Mouse (Mus musculus): ENCODE data around the gene Zfhx3. TPM values are rescaled to one million over a fixed set of nuclear protein-coding genes. Genes with fewer than 3 reads are reported as not detected.

The Zfhx3 gene
- polyA plus RNA-seq, 1 experiment from 2014 or later = 38.7 TPM

DNA sequence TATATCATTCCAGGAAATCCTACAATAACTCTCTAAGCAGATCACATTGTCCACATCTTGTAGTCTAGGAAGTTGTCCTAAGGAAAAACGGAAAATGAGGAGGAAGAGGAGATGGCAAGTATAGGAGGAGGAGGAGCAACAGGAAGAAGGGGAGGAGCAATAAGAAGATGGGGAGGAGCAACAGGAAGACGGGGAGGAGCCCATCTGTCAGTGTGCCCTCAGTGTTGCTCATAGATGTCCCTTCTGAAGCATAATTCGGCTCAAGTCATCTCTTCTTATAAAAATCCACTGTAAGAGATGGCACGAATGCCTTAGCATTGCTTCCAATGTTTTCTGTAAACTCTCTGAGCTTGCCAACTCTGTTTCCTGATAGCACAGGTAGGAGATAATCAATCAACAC is 640.8 kb downstream of the Zfhx3 start:
- Histone ChIP-seq H3K9ac (no peak overlapping the region), H3K27ac (no peak overlapping the region), H3K4me2 (replicated peaks) (no peak overlapping the region), H3K36me3 (no peaks in the 10 kb centered on the region), H3K4me3 (no peak overlapping the region), H3K4me1 (0 out of 2 replicates have a peak, but pooled peaks cover 3% of the 10 kb centered on the region), H3K9me3 (no peaks in the 10 kb centered on the region), H3K27me3 (replicated peaks) (no peaks in the 10 kb centered on the region)
- no peak for ATAC-seq (ENCODE audit: low FRiP score, low read depth)
- 93% methylated on average over 4 of the region's 4 CpGs for WGBS

GRCm38 (mm10) chr8:108583867-108584661 is 641.6 kb downstream of the Zfhx3 start:
- H3K9ac ChIP-seq = no peak overlapping the region
- WGBS = 81% methylated on average over 9 of the region's 9 CpGs

DNA sequence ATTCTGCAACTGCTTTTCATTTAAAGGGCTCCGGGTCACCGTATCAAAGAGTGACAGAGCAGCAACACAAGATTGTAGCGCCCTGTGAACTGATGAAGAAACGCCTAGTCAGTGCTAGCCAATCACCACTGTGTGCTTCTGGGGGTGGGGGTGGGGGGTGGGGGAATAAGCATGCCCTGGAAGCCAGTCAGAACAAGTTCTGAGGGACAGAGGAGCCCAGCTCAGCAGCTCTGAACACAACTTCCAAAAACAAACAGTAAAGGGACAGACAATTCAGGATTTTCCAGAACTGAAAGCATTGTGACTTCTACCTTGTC is 642.2 kb downstream of the Zfhx3 start:
- Histone ChIP-seq H3K36me3 (no peaks in the 10 kb centered on the region), H3K4me2 (replicated peaks) (no peak overlapping the region), H3K9me3 (no peaks in the 10 kb centered on the region), H3K4me1 (no peaks in the 10 kb centered on the region), H3K4me3 (no peak overlapping the region), H3K27ac (no peak overlapping the region), H3K27me3 (replicated peaks) (no peaks in the 10 kb centered on the region), H3K9ac (no peak overlapping the region)
- 87% methylated on average over 4 of the region's 4 CpGs for WGBS
- no peak for ATAC-seq (ENCODE audit: low FRiP score, low read depth)

More at GRCm38 (mm10) chr8:108583867-108584661, 641.6 kb downstream of the Zfhx3 start:
- Histone ChIP-seq H3K27ac (no peak overlapping the region), H3K4me1 (no peaks in the 10 kb centered on the region), H3K4me2 (replicated peaks) (no peak overlapping the region), H3K36me3 (no peaks in the 10 kb centered on the region), H3K4me3 (no peak overlapping the region), H3K27me3 (replicated peaks) (no peaks in the 10 kb centered on the region), H3K9me3 (no peaks in the 10 kb centered on the region)
- ATAC-seq (ENCODE audit: low FRiP score, low read depth) = no peak

GRCm38 (mm10) chr8:108591037-108591436 is 648.6 kb downstream of the Zfhx3 start:
- no peak overlapping the region for H3K4me3 ChIP-seq
- H3K4me2 ChIP-seq (replicated peaks) = no peak overlapping the region
- 94% methylated on average over 7 of the region's 7 CpGs for WGBS
- peaks cover 6% of the 10 kb centered on the region; the same call in 1 of the 2 replicates for H3K27me3 ChIP-seq (replicated peaks)
- H3K9ac ChIP-seq = no peak overlapping the region
- H3K9me3 ChIP-seq = no peaks in the 10 kb centered on the region
- ATAC-seq (ENCODE audit: low FRiP score, low read depth) = no peak
- no peaks in the 10 kb centered on the region for H3K36me3 ChIP-seq
- H3K27ac ChIP-seq = no peak overlapping the region
- peaks cover 22% of the 10 kb centered on the region for H3K4me1 ChIP-seq

DNA sequence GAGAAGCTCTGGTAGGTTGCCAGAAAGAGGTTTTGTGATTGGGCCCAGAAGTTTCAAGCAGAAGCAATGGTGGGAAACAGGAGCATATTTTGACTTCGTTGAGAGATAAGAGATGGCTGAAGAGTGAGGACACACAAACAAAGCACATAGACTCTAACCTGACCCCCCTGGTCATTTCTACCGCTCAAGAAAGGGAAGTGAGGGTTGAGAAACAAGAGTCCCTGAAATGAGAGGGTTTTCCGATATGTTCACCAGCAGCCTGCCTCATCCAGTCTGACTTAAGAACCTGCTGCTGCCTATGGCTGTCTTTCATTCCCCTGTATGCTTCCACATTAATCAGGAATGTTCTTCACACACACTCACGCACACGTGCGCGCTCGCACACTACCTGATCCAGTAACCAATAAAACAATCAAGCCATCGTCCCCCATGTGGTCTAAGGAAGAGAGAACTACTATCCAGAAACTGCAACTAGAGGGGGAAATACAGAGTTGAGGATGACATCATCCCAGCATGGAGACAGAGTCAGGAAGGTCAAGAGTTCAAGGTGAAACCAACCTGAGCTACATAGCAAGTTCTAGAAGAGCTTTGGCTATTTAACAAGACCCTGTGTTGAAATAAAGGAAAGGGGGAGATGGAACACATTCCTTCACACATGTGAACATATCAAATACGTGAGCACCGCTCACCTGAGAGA is 649.7 kb downstream of the Zfhx3 start:
- H3K4me1 ChIP-seq = peaks cover 22% of the 10 kb centered on the region
- no peak overlapping the region for H3K4me2 ChIP-seq (replicated peaks)
- H3K27me3 ChIP-seq (replicated peaks) = peaks cover 6% of the 10 kb centered on the region; the same call in 1 of the 2 replicates
- no peak overlapping the region for H3K9ac ChIP-seq
- no peak overlapping the region for H3K4me3 ChIP-seq
- no peaks in the 10 kb centered on the region for H3K9me3 ChIP-seq
- ATAC-seq (ENCODE audit: low FRiP score, low read depth) = no peak
- H3K36me3 ChIP-seq = no peaks in the 10 kb centered on the region
- 91% methylated on average over 11 of the region's 11 CpGs for WGBS
- H3K27ac ChIP-seq = no peak overlapping the region

- no peak overlapping the region for H3K27ac ChIP-seq
- no peak overlapping the region for H3K4me3 ChIP-seq
- H3K4me1 ChIP-seq = peaks cover 22% of the 10 kb centered on the region
- H3K9ac ChIP-seq = no peak overlapping the region
- no peaks in the 10 kb centered on the region for H3K9me3 ChIP-seq
- peaks cover 6% of the 10 kb centered on the region for H3K27me3 ChIP-seq (replicated peaks)
- ATAC-seq (ENCODE audit: low FRiP score, low read depth) = no peak
- 49% methylated on average over 13 of the region's 13 CpGs for WGBS
- no peak overlapping the region for H3K4me2 ChIP-seq (replicated peaks)
- H3K36me3 ChIP-seq = no peaks in the 10 kb centered on the region
Measured at GRCm38 (mm10) chr8:108592990-108593589, 650.6 kb downstream of the Zfhx3 start.

GRCm38 (mm10) chr8:108593891-108594290 is 651.4 kb downstream of the Zfhx3 start:
- ATAC-seq (ENCODE audit: low FRiP score, low read depth) = no peak
- H3K36me3 ChIP-seq = no peaks in the 10 kb centered on the region
- H3K4me1 ChIP-seq = peaks cover 22% of the 10 kb centered on the region
- no peak overlapping the region for H3K27ac ChIP-seq
- no peak overlapping the region for H3K4me2 ChIP-seq (replicated peaks)
- no peak overlapping the region for H3K4me3 ChIP-seq
- H3K27me3 ChIP-seq (replicated peaks) = peaks cover 6% of the 10 kb centered on the region
- no peak overlapping the region for H3K9ac ChIP-seq
- no peaks in the 10 kb centered on the region for H3K9me3 ChIP-seq
- 45% methylated on average over 9 of the region's 9 CpGs for WGBS

GRCm38 (mm10) chr8:108594361-108595060 is 652.1 kb downstream of the Zfhx3 start:
- Histone ChIP-seq H3K27me3 (replicated peaks) (peaks cover 6% of the 10 kb centered on the region), H3K4me2 (replicated peaks) (no peak overlapping the region), H3K9ac (no peak overlapping the region), H3K27ac (no peak overlapping the region), H3K4me1 (peaks cover 22% of the 10 kb centered on the region), H3K9me3 (no peaks in the 10 kb centered on the region), H3K4me3 (no peak overlapping the region), H3K36me3 (no peaks in the 10 kb centered on the region)
- no peak for ATAC-seq (ENCODE audit: low FRiP score, low read depth)
- WGBS = 28% methylated on average over 9 of the region's 9 CpGs

DNA sequence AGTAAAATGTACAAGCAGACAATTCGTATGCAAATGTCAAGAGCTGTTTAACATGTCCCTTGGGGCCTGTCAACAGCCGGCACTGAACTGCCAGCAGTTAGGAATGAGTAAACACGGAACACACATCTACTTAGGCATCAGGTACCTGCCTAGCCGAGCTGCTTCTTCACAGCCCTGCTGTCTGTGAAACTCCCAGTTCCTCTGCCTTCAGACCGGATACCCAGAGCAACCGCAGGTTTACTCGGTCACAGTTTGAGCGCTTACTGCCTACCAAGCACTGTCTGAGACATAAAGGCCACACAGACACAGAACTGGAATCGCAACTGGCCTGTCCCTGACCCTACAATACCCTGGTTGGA is 652.6 kb downstream of the Zfhx3 start:
- Histone ChIP-seq H3K4me1 (peaks cover 22% of the 10 kb centered on the region), H3K9me3 (no peaks in the 10 kb centered on the region), H3K4me3 (no peak overlapping the region), H3K27ac (no peak overlapping the region), H3K27me3 (replicated peaks) (peaks cover 6% of the 10 kb centered on the region), H3K4me2 (replicated peaks) (no peak overlapping the region), H3K9ac (no peak overlapping the region), H3K36me3 (no peaks in the 10 kb centered on the region)
- 54% methylated on average over 9 of the region's 9 CpGs for WGBS
- ATAC-seq (ENCODE audit: low FRiP score, low read depth) = no peak

DNA sequence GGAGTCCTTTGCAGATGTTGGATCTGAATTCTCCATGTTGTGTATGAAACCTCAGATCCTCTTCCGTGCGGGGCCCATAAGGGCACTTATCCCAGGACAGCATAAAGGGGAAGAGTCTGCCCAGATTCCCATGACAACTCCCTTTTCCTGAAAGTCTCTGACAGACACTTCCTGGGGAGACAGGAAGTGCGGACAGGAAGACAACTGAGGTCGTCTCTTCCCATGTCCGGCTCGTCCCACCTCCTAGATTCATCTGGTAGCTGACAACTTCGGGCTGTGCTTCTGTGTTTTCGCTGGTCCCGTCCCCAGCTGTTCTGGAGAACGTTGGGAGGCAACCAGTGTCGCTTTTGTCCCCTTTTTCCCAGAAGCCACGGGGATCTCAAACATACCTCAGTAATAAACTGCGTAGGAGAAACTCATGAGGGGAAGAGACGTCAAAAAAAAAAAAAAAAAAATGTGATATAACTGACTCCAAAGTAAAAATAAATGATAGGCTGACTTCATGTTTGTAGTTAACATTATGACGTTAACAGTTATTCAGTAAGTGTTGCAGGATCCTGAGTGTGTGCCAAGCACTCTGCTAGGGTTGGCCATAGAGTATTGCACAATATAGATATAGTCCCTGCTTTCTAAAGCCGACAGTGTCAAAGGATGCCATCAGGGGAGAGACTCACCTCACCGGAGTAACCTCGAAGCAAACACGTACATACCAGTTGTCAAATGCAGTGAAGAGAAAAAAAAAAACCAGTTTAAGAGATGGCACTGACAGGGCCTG is 653.5 kb downstream of the Zfhx3 start:
- H3K4me2 ChIP-seq (replicated peaks) = no peak overlapping the region
- H3K4me1 ChIP-seq = peaks cover 22% of the 10 kb centered on the region
- WGBS = 84% methylated on average over 19 of the region's 19 CpGs
- no peak overlapping the region for H3K4me3 ChIP-seq
- no peaks in the 10 kb centered on the region for H3K36me3 ChIP-seq
- ATAC-seq (ENCODE audit: low FRiP score, low read depth) = no peak
- no peak overlapping the region for H3K27ac ChIP-seq
- no peaks in the 10 kb centered on the region for H3K9me3 ChIP-seq
- no peak overlapping the region for H3K9ac ChIP-seq
- H3K27me3 ChIP-seq (replicated peaks) = peaks cover 6% of the 10 kb centered on the region

DNA sequence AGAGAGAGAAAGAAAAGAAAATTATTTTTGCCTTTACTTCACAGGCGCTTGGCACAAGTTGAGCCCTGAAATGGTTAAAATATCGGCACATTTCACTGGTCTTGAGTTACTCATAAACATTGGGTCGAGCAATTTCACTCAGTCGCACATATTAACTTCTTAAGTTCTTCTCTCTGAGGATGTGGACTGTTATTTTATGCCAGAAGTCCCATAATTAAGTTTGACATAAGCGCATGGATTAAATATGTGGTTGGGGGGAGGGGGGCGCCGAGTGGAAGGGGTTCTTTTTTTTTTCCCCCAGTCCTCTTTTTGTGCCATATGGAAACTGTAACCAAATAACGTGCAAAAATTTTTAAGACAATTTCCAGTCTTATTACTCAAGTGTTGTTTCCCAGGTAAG is 656.6 kb downstream of the Zfhx3 start:
- no peaks in the 10 kb centered on the region; the same call in 1 of the 2 replicates for H3K27me3 ChIP-seq (replicated peaks)
- H3K9ac ChIP-seq = no peak overlapping the region
- 81% methylated on average over 8 of the region's 8 CpGs for WGBS
- H3K27ac ChIP-seq = no peak overlapping the region
- H3K36me3 ChIP-seq = no peaks in the 10 kb centered on the region
- no peak for ATAC-seq (ENCODE audit: low FRiP score, low read depth)
- no peak overlapping the region for H3K4me2 ChIP-seq (replicated peaks)
- peaks cover 12% of the 10 kb centered on the region for H3K4me1 ChIP-seq
- no peak overlapping the region for H3K4me3 ChIP-seq
- H3K9me3 ChIP-seq = no peaks in the 10 kb centered on the region

Data from neural tube, embryonic 12.5 days (tissue).